Mouse (Mus musculus) kidney, postnatal 14 days (tissue): ENCODE measurements at regions not wholly inside any gene's neighbourhood (a gene's known extent, or its start where the extent isn't known, plus 50 kb on each side); places are given as distances from the start of the nearest gene placed in this dataset.
A peak's percentile ranks its signal among the peaks of the same experiment; 100 is the strongest.

Source experiments
- DNase-seq: peaks from one replicate; pipeline ENCODE4 v3.0.0; 2022; ENCODE audit warnings: mixed read lengths

DNA sequence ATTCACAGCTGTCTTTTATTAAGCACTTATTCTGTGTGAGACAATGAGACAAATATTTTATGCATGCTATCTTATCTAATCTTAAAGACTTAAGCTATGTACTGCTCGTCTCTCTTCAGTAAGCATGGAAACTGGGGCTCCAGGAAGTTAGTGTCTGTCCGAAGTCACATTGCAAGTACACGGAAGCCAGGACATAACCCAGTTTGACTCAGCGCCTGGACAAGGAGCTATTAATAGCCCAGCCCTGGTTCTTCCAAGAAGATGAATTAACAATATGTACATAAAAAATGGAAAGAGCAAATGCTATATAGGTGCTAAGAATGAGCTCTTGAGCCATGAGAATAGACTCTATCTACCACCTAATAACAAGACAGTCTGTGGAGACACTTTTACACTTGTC lies 85.2 kb upstream of the Col24a1 start:
- no peak for DNase-seq

DNA sequence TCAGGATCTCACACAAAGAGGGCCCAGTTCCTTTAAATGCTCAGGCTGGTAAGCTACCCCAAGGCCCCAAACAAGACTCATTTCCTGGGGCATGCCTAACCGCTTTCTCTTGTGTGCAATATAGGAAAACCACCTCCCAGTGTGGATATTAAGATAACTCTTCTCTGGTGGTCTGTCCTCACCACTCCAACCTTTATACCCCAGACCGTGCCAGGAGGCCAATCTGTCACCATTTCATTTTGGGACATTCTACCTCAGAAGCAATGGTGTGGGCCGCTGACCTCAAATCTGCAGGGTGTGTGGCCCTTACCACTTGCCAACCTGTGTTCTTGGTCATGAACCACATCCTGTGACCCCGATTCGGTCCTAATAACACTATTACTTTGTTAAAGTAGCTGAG lies 82.1 kb upstream of the Col24a1 start:
- no peak for DNase-seq

DNA sequence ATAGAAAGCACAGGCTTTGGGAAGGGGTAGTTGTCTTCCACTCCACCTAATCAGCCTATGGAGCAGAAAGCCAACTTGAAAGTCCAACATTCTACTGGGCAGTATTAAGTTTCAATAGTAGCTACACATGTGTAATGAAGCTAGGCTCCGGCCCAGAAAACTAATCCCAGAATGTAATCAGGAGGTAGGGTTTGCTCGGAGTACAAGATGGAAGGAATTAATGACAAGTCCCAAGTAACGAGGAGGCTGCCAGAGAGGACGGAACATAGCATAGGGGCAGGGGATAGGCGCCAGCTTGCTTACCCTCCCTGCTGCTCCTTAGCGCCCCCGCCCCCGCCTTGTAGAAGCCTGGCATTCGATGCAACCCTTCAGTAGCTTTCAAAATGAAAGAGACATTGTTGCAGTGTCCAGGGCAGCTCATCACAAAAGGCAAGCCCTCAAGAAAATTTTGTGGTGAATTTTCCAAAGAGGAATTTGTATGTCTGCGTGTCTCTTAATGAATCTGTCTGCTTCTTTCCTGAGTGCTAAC lies 75.2 kb upstream of the Col24a1 start:
- DNase-seq, result no peak

DNA sequence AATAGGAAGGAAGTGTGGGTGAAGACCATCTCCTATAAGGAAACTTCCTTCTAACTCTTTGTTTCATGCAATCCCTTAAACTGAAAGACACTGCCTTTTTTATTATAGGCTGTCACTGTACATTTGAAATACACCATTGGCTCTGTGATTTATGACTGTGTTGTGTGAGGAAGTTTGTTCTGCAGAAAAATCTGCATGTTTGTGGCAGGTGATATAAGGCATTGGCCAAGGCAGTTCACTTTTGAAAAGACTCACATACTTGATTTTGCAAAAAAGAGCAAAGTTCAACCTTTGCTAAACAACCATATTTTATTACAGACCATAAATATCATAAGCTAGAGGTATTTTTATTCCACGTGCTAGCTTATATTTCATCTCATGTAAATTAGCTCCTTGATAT lies 69.3 kb upstream of the Col24a1 start:
- DNase-seq, result no peak

DNA sequence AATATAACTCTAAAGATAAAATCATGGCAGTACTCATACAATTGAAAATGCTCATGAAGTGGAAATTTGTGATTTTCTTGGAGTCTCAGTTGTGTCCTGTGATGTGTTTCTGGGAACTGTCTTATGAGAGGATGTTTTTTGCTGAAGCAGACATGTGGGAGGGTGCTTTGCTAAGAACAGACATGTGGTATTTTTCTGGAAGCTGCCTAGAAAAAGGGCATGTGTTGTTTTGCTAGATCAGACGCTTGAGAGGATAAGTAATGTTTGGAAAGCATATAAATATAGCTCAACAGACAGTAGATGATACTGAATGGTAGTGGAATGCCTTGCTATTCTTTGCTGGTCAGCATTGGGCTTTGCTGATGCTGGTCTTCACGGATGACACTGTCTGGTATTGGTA lies 68.2 kb upstream of the Col24a1 start:
- no peak for DNase-seq

DNA sequence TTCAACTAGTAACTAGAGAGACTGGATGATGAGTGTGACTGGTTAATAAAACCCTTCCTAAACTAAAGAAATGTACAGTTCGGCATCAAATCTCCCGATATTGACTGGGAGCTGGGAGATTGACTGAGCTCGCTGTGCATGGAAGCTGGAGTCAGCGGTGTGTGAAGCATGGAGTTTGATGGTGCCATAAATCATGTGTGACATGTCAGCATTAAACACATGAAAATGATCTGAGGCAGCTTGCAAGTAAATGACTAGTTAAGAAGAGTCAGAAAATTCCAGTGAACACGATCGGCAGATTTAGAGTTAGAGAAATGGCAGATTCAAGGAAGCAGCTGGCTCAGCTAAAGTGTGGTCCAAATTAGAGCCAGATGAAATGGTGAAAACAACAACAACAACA lies 61.6 kb upstream of the Col24a1 start:
- DNase-seq, result peak; percentile 10

DNA sequence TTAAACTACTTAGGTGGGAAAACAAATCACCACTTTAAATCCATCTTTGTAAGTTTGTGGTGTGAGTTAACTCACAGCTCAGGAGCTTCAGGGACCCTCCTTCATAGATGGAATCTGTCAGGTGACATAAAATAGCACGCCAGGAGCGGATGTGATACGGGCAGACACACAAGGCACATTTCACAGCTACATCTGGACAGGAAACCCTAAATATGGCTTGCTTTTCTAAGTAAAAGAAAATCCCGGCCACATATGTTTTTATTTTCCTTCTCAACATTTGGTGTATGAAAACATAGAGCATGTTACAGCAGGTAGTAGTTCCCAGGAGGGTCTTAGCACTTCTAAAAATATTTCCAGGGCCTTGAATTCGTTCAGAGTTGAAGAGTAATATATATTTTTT lies 50.1 kb upstream of the Col24a1 start:
- DNase-seq, result no peak
